Mouse (Mus musculus): ENCODE measurements around the gene Abcg1. TPM values are rescaled to one million over a fixed set of nuclear protein-coding genes. Genes with fewer than 3 reads are reported as not detected.

The Abcg1 gene
- total RNA-seq, 4 experiments from 2014 or later, result 3.7 to 6.9 (median 6.5) TPM

DNA sequence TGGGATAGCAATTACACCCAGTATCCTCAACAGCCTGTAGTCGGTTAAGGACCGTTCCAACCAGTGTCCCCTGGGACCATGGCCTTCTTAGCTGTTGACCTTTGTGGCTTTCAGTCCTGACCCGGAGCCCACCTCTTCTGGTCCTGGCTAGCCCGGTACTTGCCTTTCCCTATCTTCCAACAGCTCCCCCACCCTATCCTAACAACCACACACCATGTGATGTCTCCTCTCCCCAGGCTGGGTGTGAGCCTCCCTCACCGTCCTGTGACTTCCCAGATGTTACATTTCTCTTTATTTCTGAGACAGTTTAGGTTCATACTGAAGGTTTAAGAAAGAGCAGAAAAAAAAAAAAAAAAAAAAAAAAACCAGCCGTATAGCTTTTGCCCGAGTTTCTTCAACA is 17.1 kb upstream of the Abcg1 start:
- DNase-seq (ENCODE audit: low spot score), result no peak

GRCm38 (mm10) chr17:31042751-31043150 is 14.7 kb upstream of the Abcg1 start:
- DNase-seq (ENCODE audit: low spot score), result no peak

GRCm38 (mm10) chr17:31057891-31058744 is 643 bp downstream of the Abcg1 start:
- no peak for DNase-seq (ENCODE audit: low spot score)

DNA sequence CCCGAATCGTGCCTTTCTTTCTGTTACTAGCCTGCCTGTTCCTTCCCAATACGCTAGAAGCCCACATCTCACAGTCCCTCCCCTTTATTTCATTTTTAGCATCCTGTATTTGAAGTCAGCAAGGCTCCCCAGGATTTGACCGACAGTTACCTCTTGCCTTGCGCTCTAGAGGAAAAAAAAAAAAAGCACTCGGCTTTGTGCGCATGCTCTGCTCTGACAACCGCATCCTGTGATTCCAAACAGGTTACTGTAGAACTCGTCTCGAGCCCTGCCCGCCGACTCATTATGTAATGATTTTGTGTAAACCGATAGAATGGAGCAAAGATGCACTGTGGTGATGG is 1.2 kb downstream of the Abcg1 start:
- DNase-seq (ENCODE audit: low spot score), result peak; percentile 81

GRCm38 (mm10) chr17:31060196-31060587 is 2.7 kb downstream of the Abcg1 start:
- no peak for DNase-seq (ENCODE audit: low spot score)

GRCm38 (mm10) chr17:31060588-31061345 is 3.3 kb downstream of the Abcg1 start:
- peak; percentile 79 for DNase-seq (ENCODE audit: low spot score)

DNA sequence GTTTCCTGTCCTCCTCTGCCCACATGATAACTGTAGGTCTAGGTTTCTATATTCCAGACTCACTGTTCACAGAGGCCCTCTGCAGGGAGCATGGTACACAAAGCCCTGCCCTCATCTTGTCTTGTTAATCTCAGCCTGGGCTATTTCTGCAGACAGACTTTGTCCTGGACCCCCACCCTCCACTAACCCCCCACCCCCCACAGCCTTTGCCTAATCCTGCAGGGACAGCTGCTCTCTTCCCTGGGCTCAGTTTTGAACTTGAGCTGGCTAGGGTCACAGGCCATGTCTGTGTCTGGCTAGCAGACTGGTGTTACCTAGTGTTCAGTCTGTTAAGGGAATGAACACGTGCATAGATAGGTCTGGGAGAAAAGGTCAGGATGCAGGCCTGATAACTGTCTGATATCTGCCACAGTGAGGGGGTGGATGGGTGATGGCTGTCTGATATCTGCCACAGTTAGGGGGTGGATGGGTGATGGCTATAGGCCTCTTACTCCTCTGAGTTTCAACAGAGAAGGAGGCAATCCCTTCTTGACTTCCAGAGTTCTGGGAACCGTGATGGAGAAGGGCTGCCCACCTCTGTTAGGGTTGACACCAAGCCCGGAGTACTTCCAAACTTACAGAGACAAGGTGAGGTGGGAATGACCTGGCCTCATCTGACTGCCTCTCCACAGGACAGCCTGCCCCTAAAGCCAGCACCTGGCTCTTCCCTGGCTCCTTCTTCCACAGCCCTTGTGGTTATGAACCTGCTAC is 4.0 kb downstream of the Abcg1 start:
- no peak for DNase-seq (ENCODE audit: low spot score)

DNA sequence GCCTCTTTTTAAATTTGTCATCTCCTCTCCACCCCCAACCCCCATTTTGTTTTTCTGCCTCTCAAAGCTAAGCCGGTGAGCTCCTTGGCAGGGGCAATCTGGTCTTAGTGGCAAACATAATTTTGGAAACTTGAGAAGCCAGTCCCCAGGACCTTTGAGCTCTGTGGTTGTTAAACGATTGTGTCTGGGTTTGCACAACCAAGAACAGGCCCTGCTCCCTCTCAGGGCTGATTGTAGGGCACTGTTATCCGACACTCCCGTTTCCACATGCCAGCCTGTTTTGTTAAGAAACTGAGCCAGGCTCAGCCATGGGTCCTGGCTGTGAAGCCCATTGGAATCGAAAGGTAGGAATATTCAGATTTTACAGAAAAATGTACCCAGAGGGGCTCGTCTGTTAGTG is 8.6 kb downstream of the Abcg1 start:
- DNase-seq (ENCODE audit: low spot score), result no peak

GRCm38 (mm10) chr17:31067051-31067450 is 9.6 kb downstream of the Abcg1 start:
- DNase-seq (ENCODE audit: low spot score), result no peak

DNA sequence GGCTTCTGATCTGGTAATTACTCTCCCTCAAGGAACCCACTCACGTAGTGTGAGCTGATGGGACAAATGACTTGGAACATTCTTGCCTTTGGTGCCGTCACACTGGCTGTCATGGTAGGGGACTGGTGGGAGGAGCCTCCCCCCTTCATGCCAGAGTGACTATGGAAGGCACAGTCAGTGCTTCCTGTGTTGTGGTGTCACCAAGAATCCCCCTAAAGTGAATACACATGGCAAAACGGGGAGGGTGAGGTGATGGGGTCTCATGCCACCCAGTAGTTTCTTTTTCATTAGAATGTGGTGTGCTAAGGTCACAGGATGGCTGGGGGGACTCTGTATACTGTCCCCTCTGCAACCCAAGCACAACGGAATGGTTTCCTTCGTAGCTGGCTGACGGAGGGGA is 11.6 kb downstream of the Abcg1 start:
- DNase-seq (ENCODE audit: low spot score), result no peak

DNA sequence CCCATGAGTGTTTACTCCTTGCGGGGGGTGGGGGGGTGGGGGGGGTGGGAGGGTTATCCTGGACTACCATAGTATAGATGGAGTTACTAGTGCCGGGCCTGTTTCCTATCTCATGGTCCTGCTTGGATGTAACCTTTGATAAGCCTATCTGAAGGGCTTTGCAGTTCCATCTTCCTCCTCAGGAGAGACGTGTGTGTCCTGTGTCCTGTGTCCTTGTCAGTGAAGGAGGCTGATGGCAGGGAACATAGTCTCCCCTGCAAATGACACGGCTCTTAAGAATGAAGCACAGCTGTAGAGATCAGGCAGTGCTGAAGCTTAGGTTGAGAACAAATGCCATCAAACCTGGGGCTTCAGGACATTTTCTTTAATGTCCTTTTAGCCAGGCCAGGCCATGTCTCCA is 12.4 kb downstream of the Abcg1 start:
- no peak for DNase-seq (ENCODE audit: low spot score)

DNA sequence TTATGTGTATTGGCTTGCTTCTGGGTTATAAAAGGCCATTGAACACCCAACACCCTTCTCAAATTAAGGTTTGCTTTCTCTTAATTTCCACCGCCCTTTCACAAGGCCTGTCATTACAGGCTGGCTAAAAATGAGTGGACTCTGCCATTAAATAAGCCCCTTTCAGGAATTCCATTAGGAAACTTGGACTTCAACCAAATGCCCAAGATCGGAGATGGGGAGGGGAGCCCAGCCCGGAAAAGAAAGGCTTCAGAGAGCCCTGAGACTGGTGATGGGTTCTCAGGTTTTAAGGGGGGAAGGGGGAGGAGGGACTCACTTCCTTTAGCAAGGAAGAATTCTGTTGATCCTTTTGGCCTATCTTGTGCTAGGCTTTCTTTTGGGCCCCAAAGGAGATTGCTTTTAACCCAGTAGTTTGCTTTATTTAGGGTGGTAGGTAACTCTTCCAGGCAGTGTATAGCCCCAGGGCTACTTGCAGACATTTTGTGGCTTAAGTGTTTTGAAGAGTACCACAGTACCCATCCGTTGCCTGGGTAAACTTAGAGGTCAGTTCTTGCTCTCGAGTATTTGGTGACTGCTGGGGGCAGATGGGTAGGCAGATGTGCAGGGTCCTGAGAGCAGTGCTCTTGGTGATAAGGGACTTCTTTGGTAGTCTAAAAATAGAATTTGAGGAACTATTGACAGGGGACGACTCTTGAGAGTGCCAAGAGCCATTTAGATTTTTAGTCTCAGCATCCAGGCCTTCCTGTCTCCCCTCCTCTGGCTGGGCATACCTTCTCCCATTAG is 13.1 kb downstream of the Abcg1 start:
- no peak for DNase-seq (ENCODE audit: low spot score)

- no peak for DNase-seq (ENCODE audit: low spot score)
Measured at GRCm38 (mm10) chr17:31071421-31072301, 14.2 kb downstream of the Abcg1 start.

DNA sequence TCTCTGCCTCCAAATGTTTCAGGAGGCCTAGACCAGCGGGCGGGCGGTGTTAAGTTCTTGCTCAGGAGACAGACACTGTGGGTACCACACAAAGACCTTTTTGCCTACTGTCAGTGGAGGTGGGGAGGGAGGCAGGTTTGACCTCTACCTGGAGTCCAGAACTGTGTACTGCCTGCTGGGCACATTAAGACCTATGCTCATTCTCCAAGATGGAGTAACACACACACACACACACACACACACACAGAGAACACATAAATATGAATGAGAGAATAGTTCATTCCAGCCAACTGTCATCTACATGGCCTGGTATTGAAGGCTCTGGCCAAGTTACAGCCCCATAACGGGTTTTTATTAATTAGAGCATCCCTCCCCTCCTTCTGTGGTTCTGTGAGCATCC is 15.4 kb downstream of the Abcg1 start:
- no peak for DNase-seq (ENCODE audit: low spot score)

DNA sequence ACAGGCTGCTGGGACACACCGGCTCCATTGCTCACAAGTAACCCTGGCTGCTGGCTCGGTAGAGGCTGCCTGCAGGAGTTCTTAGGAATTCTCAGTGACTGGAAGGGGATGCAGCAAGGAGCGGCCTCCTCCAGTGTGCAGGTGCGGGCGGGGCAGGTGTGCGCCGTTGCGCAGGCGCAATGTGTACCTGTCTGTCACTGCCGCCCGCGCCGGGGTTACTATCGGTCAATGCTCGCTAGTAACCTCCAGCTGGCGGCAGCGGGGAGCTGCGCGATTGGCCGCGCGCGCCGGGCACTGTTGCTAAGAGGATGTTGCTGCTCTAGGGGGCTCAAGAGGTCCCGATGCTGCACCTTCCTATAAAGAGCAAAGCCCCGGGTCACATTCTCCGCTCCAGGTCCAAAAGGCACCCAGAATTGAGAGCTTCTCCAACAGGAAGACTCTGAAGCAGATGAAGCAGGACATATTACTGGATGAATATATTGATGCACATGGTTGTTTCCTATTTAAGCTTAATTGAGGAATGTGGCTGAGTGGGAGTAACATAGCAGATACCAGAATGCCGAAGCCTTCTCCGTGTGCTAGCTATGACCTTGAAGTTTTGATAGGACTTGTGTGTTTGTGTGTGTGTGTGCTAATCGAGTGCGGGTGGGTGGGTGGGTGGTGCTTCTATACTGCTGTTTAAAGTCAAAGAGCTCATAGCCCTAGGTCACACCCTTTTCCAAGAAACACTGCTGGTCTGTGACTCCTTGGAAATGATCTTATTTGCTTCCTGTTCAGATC is 16.0 kb downstream of the Abcg1 start:
- peak; percentile 59 for DNase-seq (ENCODE audit: low spot score)

DNA sequence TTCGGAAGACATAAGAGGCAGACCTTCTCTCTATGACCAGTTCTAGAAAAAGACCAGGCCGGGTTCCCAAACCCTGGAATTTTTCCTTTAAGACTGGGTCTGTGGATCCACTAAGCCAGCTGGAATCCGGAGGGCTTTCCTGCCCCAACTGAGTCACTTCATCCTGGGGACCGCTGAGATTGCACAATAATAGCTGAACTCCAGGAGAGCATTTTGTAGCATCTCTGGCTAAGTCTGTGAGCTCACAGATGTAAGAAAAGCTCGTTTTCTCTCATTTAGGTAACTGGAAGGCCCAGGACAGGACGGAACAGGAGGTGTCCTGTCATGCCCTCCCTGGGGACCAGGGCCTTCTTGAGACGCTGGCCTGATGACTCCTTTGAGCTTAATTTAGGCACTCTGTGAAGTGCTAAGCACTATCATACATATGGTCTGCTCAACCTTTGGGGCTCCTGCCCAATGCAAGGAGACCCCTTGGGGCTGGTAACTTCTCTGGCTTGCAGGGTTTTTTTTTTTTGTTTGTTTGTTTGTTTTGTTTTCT is 16.6 kb downstream of the Abcg1 start:
- peak; percentile 68 for DNase-seq (ENCODE audit: low spot score)

GRCm38 (mm10) chr17:31074666-31075065 is 17.2 kb downstream of the Abcg1 start:
- peak; percentile 70 for DNase-seq (ENCODE audit: low spot score)

GRCm38 (mm10) chr17:31075471-31075870 is 18.0 kb downstream of the Abcg1 start:
- no peak for DNase-seq (ENCODE audit: low spot score)

DNA sequence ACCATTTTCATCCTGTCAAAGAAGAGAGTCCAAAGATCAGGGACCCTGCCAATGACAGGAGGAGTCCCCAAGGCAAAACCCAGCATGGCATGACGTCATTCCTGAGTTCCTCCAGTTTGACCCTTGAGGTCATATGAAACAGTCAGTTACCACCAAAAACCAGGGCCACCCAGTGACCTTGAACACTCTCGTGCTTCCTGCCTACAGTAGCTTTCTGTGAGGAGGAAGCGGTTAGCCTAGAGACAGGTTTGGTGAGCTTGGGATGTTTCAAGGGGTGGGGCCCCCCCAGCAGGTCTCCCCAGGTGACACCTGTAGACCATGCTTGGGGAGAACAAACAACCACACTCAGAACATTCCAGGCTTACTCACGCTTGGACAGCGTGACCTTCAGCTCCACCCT is 20.1 kb downstream of the Abcg1 start:
- no peak for DNase-seq (ENCODE audit: low spot score)

All from heart, adult 8-10 months (tissue).